Mouse (Mus musculus): Measurements from ENCODE around the gene Snx18. TPM values are rescaled to one million over a fixed set of nuclear protein-coding genes. Genes with fewer than 3 reads are reported as not detected.

The Snx18 gene
- polyA plus RNA-seq, 1 experiment from 2014 or later = 15.6 TPM

- DNase-seq (ENCODE audit: low spot score) (no peak), ATAC-seq (ENCODE audit: low FRiP score, low TSS enrichment) (no peak)
- H3K27ac ChIP-seq (replicated peaks) = no peak overlapping the region
- WGBS = 80% methylated on average over 7 of the region's 7 CpGs
- H3K4me1 ChIP-seq (replicated peaks; ENCODE audit: control insufficient read depth, insufficient read depth) = no peaks in the 10 kb centered on the region
- no peak overlapping the region for H3K9ac ChIP-seq (ENCODE audit: low read length)
- no peaks in the 10 kb centered on the region for H3K27me3 ChIP-seq (ENCODE audit: control insufficient read depth, insufficient read depth, low read length)
- TF ChIP-seq EP300 (optimal IDR thresholded peaks at IDR 0.05) = no peak
- TF ChIP-seq CTCF (IDR thresholded peaks at IDR 0.05; ENCODE audit: low read depth) = no peak
- no peaks in the 10 kb centered on the region for H3K36me3 ChIP-seq (ENCODE audit: control insufficient read depth, insufficient read depth, low read length)
- H3K4me2 ChIP-seq (replicated peaks; ENCODE audit: low read depth) = no peak overlapping the region
- no peaks in the 10 kb centered on the region for H3K9me3 ChIP-seq (ENCODE audit: control insufficient read depth, low read length)
- no peak overlapping the region for H3K4me3 ChIP-seq (ENCODE audit: low read depth, low read length)
These were observed 38.8 kb upstream of the Snx18 start for GRCm38 (mm10) chr13:113657204-113657603.

- TF ChIP-seq CTCF (IDR thresholded peaks at IDR 0.05; ENCODE audit: low read depth) (no peak), EP300 (optimal IDR thresholded peaks at IDR 0.05) (no peak)
- no peak for ATAC-seq (ENCODE audit: low FRiP score, low TSS enrichment)
- 78% methylated on average over 4 of the region's 4 CpGs for WGBS
These were observed 38.3 kb upstream of the Snx18 start for GRCm38 (mm10) chr13:113656639-113657038.

GRCm38 (mm10) chr13:113655511-113655910 is 37.1 kb upstream of the Snx18 start:
- Histone ChIP-seq H3K27ac (replicated peaks) (no peak overlapping the region), H3K9me3 (ENCODE audit: control insufficient read depth, low read length) (no peaks in the 10 kb centered on the region), H3K4me3 (ENCODE audit: low read depth, low read length) (no peak overlapping the region), H3K4me1 (replicated peaks; ENCODE audit: control insufficient read depth, insufficient read depth) (no peaks in the 10 kb centered on the region), H3K27me3 (ENCODE audit: control insufficient read depth, insufficient read depth, low read length) (no peaks in the 10 kb centered on the region), H3K4me2 (replicated peaks; ENCODE audit: low read depth) (no peak overlapping the region), H3K36me3 (ENCODE audit: control insufficient read depth, insufficient read depth, low read length) (no peaks in the 10 kb centered on the region), H3K9ac (ENCODE audit: low read length) (no peak overlapping the region)
- no peak for DNase-seq (ENCODE audit: low spot score)
- TF ChIP-seq EP300 (optimal IDR thresholded peaks at IDR 0.05) (no peak), CTCF (IDR thresholded peaks at IDR 0.05; ENCODE audit: low read depth) (no peak)
- 89% methylated on average over 4 of the region's 4 CpGs for WGBS
- no peak for ATAC-seq (ENCODE audit: low FRiP score, low TSS enrichment)

More at GRCm38 (mm10) chr13:113656639-113657038, 38.3 kb upstream of the Snx18 start:
- no peaks in the 10 kb centered on the region for H3K9me3 ChIP-seq (ENCODE audit: control insufficient read depth, low read length)
- H3K4me2 ChIP-seq (replicated peaks; ENCODE audit: low read depth) = no peak overlapping the region
- H3K27ac ChIP-seq (replicated peaks) = no peak overlapping the region
- H3K9ac ChIP-seq (ENCODE audit: low read length) = no peak overlapping the region
- no peaks in the 10 kb centered on the region for H3K27me3 ChIP-seq (ENCODE audit: control insufficient read depth, insufficient read depth, low read length)
- no peaks in the 10 kb centered on the region for H3K36me3 ChIP-seq (ENCODE audit: control insufficient read depth, insufficient read depth, low read length)
- no peak for DNase-seq (ENCODE audit: low spot score)
- H3K4me1 ChIP-seq (replicated peaks; ENCODE audit: control insufficient read depth, insufficient read depth) = no peaks in the 10 kb centered on the region
- H3K4me3 ChIP-seq (ENCODE audit: low read depth, low read length) = no peak overlapping the region

GRCm38 (mm10) chr13:113640944-113641597 is 22.7 kb upstream of the Snx18 start:
- no peak overlapping the region for H3K4me2 ChIP-seq (replicated peaks; ENCODE audit: low read depth)
- H3K27me3 ChIP-seq (ENCODE audit: control insufficient read depth, insufficient read depth, low read length) = no peaks in the 10 kb centered on the region
- no peak overlapping the region for H3K4me3 ChIP-seq (ENCODE audit: low read depth, low read length)
- no peaks in the 10 kb centered on the region for H3K4me1 ChIP-seq (replicated peaks; ENCODE audit: control insufficient read depth, insufficient read depth)
- DNase-seq (ENCODE audit: low spot score) (no peak), ATAC-seq (ENCODE audit: low FRiP score, low TSS enrichment) (no peak)
- TF ChIP-seq CTCF (IDR thresholded peaks at IDR 0.05; ENCODE audit: low read depth) (peak; percentile 65), EP300 (optimal IDR thresholded peaks at IDR 0.05) (no peak)
- H3K36me3 ChIP-seq (ENCODE audit: control insufficient read depth, insufficient read depth, low read length) = no peaks in the 10 kb centered on the region
- H3K9ac ChIP-seq (ENCODE audit: low read length) = no peak overlapping the region
- 80% methylated on average over 11 of the region's 11 CpGs for WGBS
- no peaks in the 10 kb centered on the region for H3K9me3 ChIP-seq (ENCODE audit: control insufficient read depth, low read length)
- H3K27ac ChIP-seq (replicated peaks) = no peak overlapping the region

- no peak for TF ChIP-seq EP300 (optimal IDR thresholded peaks at IDR 0.05)
- TF ChIP-seq CTCF (IDR thresholded peaks at IDR 0.05; ENCODE audit: low read depth) = peak; percentile 76
- Histone ChIP-seq H3K27me3 (ENCODE audit: control insufficient read depth, insufficient read depth, low read length) (no peaks in the 10 kb centered on the region), H3K36me3 (ENCODE audit: control insufficient read depth, insufficient read depth, low read length) (no peaks in the 10 kb centered on the region), H3K9ac (ENCODE audit: low read length) (no peak overlapping the region), H3K4me1 (replicated peaks; ENCODE audit: control insufficient read depth, insufficient read depth) (no peaks in the 10 kb centered on the region), H3K4me2 (replicated peaks; ENCODE audit: low read depth) (no peak overlapping the region), H3K27ac (replicated peaks) (no peak overlapping the region), H3K9me3 (ENCODE audit: control insufficient read depth, low read length) (no peaks in the 10 kb centered on the region), H3K4me3 (ENCODE audit: low read depth, low read length) (no peak overlapping the region)
- no peak for ATAC-seq (ENCODE audit: low FRiP score, low TSS enrichment)
- WGBS = 29% methylated on average over 7 of the region's 7 CpGs
- no peak for DNase-seq (ENCODE audit: low spot score)
These were observed 20.6 kb upstream of the Snx18 start for GRCm38 (mm10) chr13:113638914-113639313.

- no peaks in the 10 kb centered on the region for H3K36me3 ChIP-seq (ENCODE audit: control insufficient read depth, insufficient read depth, low read length)
- H3K27ac ChIP-seq (replicated peaks) = peak overlapping the region; percentile 35
- 68% methylated on average over 17 of the region's 17 CpGs for WGBS
- DNase-seq (ENCODE audit: low spot score) (no peak), ATAC-seq (ENCODE audit: low FRiP score, low TSS enrichment) (no peak)
- no peak overlapping the region for H3K4me3 ChIP-seq (ENCODE audit: low read depth, low read length)
- TF ChIP-seq EP300 (optimal IDR thresholded peaks at IDR 0.05) (no peak), CTCF (IDR thresholded peaks at IDR 0.05; ENCODE audit: low read depth) (no peak)
- no peaks in the 10 kb centered on the region for H3K27me3 ChIP-seq (ENCODE audit: control insufficient read depth, insufficient read depth, low read length)
- no peak overlapping the region for H3K4me2 ChIP-seq (replicated peaks; ENCODE audit: low read depth)
- H3K9ac ChIP-seq (ENCODE audit: low read length) = no peak overlapping the region
- no peaks in the 10 kb centered on the region for H3K4me1 ChIP-seq (replicated peaks; ENCODE audit: control insufficient read depth, insufficient read depth)
- no peaks in the 10 kb centered on the region for H3K9me3 ChIP-seq (ENCODE audit: control insufficient read depth, low read length)
These were observed 17.4 kb upstream of the Snx18 start for GRCm38 (mm10) chr13:113635799-113636222.

Measured in stomach, postnatal 0 days (tissue).